Mouse (Mus musculus) CH12.LX (cell line): ENCODE measurements around the gene Gbp3.

Experiments
- EP300 ChIP-seq: IDR thresholded peaks from 2 replicates; pipeline ENCODE4 v1.6.1; 2011; ENCODE audit warnings: low read length, improper control_type of control experiment
- ETS1 ChIP-seq: conservative IDR thresholded peaks from 2 replicates; pipeline ENCODE4 v1.6.1; 2012; ENCODE audit warnings: low read depth, mild to moderate bottlenecking, inconsistent platforms, low read length, improper control_type of control experiment, moderate library complexity
- POLR2A ChIP-seq: IDR thresholded peaks from 2 replicates; pipeline ENCODE4 v1.6.1; 2011; ENCODE audit warnings: low read depth, mild to moderate bottlenecking, improper control_type of control experiment, low read length
- RCOR1 ChIP-seq: conservative IDR thresholded peaks from 2 replicates; pipeline ENCODE4 v1.6.1; 2012; ENCODE audit warnings: low read depth, mild to moderate bottlenecking, inconsistent platforms, low read length, improper control_type of control experiment

- TF ChIP-seq RCOR1: no peak
- no peak for TF ChIP-seq ETS1
- TF ChIP-seq POLR2A: no peak
- TF ChIP-seq EP300: no peak
Observed at GRCm38 (mm10) chr3:142529597-142529996, 30.2 kb upstream of the Gbp3 start.
